Mouse (Mus musculus) telencephalon, adult 2 months (tissue): ENCODE results near the gene Gramd1b.

ENCODE experiments used
- DNase-seq: peaks from one replicate; pipeline ENCODE4 v3.0.0-alpha.2; 2011; ENCODE audit warnings: low read depth, low spot score

The Gramd1b gene

GRCm38 (mm10) chr9:40337131-40337820 lies 193.9 kb downstream of the Gramd1b start:
- DNase-seq, result no peak

GRCm38 (mm10) chr9:40336701-40337100 lies 194.5 kb downstream of the Gramd1b start:
- DNase-seq, result no peak

- no peak for DNase-seq
Measured at GRCm38 (mm10) chr9:40334617-40335016, 196.6 kb downstream of the Gramd1b start.

- DNase-seq, result no peak
Measured at GRCm38 (mm10) chr9:40333649-40334396, 197.4 kb downstream of the Gramd1b start.

DNA sequence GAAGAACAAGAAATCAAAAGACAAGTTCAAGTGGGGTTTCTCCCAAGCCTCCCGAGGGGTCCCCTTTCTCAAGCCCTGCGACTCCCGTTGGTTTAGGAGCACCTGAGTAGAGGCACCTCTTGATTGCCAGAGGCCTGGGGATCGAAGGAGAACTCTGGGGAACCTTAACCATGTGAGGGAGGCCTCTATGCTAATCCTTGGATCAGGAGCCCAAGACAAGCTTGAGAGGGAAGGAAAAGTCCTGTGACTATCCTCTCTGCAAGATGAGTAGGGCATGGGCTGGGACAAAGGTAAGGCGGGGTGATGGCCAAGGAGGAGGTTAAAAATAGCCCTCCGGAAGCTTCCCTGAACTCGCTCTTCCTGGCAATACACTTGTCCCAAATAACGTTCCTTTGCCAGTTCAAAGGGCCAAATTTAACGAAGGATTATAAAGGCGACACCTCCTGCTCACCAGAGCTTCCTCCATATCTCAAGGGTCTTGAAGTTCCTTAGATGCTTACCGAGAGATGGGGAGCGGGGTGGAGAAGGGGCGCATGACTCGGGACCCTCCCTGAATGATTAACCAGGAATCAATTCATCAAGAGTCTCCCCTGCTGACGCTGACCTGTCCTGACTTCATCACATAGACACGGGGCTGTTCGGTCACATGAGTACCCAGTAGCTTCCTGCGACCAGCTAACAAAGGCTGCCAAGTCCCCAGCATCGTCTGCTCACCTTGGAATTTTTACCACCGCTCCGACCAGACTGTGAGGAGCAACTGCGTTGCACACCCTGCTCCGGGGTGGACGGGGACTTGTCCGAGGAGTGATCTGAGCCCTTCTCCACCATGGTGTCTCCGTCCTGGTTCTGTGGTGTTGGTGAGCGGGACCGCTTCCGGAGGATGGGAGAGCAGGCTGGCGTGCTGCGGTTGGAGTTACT lies 198.2 kb downstream of the Gramd1b start:
- DNase-seq, result no peak

- DNase-seq, result no peak
Measured at GRCm38 (mm10) chr9:40332326-40332725, 198.9 kb downstream of the Gramd1b start.

DNA sequence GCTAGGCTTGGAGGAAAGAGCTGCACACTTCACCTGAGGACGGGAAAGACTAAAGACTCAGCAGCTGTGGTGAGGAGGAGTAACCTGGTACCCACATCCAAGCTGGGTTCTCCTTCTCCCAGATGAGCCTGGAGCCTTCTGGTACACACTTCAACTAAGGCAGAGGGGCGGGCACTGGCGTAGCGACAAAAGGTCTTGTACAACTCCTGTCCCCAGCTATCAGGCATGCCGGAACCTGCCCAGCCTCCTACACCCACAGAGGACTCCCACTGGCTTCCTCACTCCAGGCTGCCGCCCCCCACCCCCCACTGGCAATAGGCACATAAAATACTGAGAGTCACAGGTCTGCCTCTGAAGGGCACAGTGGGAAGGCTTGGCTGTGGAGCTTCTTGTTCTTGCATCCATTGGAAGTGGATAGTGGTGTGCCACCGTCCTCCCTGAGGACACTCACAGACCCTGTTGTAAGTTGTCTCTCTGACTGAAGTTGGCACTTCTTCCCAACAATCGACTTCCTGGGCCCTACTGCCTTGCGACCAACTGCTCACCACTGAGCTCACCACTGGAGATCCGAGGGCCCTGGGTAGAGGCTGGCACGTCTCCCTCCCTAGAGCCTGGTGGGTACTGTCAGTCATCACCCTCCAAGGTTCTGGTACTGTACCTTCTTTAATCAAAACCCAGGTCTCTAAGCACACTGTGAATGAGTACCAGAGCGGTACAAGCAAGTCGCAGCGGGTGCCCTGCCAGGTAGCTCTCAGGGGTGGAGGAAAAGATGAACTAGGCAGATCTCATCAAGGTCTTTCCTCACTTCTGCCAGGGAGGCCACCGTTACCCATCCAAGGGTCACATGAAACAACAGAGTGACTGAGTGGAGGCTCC lies 199.5 kb downstream of the Gramd1b start:
- no peak for DNase-seq

DNA sequence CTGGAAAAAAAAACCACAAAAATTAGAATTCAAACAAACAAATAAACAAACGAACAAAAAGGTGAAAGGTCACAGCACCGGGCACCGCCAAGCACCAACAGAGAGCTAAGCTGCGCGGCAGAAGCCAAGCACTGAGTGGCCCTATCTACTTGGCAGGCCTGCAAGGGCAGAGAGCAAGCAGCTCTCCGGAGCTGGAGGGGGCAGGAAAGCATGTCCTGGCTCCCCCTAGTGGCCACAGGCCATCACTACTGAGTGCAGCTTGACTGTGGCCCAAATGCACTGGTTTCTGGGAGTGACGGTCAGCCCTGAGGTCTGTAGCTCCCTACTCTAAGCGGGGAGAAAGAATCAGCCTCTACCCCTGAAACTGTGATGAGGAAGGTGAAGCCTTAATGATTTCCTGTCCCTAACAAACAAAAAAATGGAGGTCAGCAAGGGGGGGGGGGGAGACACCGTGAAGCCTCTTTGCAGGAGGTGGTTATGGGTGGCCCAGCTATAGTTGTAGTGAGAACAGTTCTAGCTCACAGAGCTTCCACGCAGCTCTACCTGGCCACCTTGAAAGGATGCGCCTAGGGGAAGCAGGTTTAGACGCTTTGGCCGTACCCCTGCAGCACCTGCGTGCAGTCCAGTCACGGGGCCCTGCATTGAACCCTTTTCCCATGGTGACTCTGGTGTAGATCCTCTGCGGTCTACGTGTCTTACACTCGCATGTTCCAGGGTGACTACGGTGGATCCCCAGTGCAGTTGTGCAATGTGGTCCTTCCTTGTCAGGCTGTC lies 200.4 kb downstream of the Gramd1b start:
- DNase-seq, result no peak

GRCm38 (mm10) chr9:40326260-40326915 lies 204.8 kb downstream of the Gramd1b start:
- DNase-seq, result no peak

DNA sequence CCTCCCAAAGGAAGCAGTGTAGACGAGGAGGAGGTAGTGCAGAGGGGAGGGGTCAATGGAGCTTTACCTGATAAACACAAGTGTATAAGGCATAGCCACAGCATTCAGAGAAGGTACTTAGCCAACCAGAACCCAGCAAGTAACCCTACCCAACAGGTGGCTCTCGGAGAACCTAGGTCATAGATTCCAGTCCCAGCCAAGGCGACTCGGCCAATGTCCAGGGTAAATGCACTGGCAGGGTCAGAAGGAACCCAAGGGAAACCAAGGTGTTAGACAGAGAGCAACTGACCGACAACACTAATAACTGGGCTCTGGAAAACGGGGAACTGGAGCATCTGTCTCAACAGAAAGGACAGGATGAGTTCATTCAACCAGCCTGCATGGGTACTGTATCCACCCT lies 206.4 kb downstream of the Gramd1b start:
- DNase-seq, result no peak

- DNase-seq, result no peak
Measured at GRCm38 (mm10) chr9:40324232-40324792, 206.9 kb downstream of the Gramd1b start.

DNA sequence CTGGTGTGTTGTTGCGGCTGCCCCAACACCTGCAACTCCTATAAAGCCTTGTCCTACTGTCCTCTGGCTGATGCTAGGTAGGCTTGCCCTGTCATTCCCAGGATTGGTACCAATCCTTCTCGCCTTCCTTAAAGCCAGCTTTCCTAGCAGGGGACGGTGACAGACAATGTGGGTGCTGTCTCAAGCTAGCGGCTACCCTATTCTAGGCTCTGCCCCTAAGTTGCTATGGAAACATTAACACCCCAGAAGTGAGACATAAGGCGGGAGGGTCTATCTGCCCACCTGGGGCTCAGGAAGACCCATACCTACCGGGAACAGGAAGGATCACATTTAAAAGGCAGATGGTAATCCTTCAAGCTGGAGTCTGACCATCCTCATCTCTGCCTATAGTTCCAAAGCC lies 207.4 kb downstream of the Gramd1b start:
- DNase-seq, result no peak

GRCm38 (mm10) chr9:40323171-40323570 lies 208.0 kb downstream of the Gramd1b start:
- DNase-seq, result no peak

DNA sequence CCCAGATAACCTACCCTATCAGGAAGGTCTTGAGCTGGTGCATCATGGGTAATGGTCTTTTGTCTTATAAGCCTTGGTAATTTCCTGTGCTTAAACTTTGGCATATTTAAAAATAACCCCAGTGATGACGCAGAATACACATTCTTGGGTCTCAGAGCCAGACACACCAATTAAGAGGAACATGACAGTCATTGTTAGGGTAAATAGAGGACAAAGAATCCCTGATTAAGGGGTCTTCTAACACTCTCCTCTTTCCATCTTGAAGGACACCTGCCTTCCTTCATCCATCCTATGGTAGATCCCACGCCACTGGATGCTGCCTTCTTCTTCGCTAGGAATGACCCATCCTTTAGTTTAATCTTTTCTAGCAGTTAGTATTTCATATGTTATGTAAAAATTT lies 208.8 kb downstream of the Gramd1b start:
- no peak for DNase-seq

DNA sequence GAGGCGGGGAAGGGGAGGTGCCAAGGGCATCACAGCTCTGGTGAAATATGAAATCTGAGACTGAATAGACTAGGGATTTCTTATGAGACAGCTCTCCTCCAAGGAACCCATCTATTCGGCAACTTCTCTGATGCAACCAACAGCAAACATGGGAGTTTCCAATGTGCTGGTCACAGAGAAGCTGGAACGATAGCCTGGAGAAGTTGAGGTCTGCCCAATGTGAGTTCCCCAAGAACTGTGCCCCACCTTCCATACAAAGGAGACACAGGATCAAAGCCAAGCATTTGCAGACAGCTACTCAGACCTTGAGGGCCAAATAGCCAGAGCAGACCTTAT lies 209.5 kb downstream of the Gramd1b start:
- DNase-seq, result no peak

DNA sequence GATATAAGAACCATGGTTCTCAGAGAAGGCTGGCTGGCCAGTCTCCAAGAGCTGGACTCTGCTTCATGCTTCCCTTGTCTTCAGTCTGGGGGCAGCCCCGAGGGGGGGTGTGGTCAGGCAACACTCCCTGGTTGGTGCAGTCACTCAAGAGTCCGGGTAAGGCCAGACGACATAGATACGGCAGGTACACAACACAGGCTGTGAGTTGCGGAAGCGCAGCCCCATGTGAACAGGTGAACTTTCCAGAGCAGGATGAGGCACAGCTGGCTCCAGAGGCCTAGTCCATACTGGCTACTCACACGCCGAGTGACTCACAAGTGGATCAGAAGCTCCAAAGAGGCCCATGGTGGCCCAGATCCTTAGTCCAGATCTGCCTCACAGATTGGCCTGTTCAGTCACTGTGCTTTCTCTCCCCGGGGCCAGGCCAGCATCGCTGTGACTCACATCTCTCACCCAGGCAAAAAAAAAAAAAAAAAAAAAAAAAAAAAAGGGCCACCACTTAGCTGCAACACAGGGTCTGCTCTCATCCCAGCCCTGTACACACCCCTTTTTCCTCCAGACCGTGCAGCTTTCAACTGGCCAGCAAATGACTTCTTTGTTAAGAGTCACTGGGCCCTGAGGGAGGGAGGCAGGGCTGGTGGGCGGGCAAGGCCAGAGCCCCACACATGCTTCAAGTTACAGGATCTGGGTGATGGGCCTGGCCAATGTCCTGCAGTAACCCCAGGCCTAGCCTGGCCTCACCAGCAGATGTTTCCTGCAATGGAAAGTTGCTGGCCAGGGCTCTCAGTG lies 210.1 kb downstream of the Gramd1b start:
- DNase-seq, result no peak

DNA sequence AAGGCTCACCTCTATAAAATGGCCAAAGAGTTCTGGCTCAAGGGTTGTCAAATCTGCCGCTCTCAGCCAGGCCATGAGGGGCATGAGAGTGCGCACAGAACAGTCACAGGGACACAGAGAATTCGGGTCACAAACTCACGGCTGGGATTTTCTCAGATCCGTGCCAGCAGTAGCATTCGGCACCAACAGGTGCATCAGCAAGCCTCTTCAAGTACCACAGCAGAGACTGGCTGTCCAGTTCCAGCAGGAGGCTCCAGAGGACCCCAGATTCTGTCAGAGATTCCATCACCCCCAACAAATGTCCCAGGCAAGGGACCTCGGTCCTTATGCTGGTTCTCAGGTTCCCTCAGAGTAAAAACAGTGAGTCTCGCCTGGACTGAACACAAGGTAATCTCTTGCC lies 210.8 kb downstream of the Gramd1b start:
- DNase-seq, result no peak

- no peak for DNase-seq
Measured at GRCm38 (mm10) chr9:40318771-40319170, 212.4 kb downstream of the Gramd1b start.

GRCm38 (mm10) chr9:40317735-40318134 lies 213.4 kb downstream of the Gramd1b start:
- no peak for DNase-seq
